Mouse (Mus musculus) stomach, postnatal 0 days (tissue): ENCODE measurements around the gene Gcm2.

ENCODE experiments used
- CTCF ChIP-seq: IDR thresholded peaks from 2 replicates; pipeline ENCODE4 v1.5.1; 2016; ENCODE audit warnings: antibody characterized with exemption, low read depth, mild to moderate bottlenecking, moderate library complexity
- EP300 ChIP-seq: optimal IDR thresholded peaks from 2 replicates; pipeline ENCODE3; 2016; ENCODE audit warnings: antibody characterized with exemption

- no peak for TF ChIP-seq CTCF
- TF ChIP-seq EP300 = no peak
These were observed 32.0 kb downstream of the Gcm2 start for GRCm38 (mm10) chr13:41078690-41079420.
